Mouse (Mus musculus) cortical plate, adult 2 months (tissue): ENCODE measurements around the gene Scg2.

Source experiments
- CTCF ChIP-seq: fragments of 200-500 bp; IDR thresholded peaks from 2 replicates; pipeline ENCODE4 v1.5.1; 2011; ENCODE audit warnings: mild to moderate bottlenecking, control low read depth, low read length; ENCODE audit not compliant: insufficient read depth; ENCODE audit errors: extremely low read depth
- POLR2A ChIP-seq: fragments of 200-500 bp; IDR thresholded peaks from 2 replicates; pipeline ENCODE4 v1.6.1; 2011; ENCODE audit warnings: mild to moderate bottlenecking, low read length, control low read depth; ENCODE audit not compliant: insufficient read depth; ENCODE audit errors: extremely low read depth

GRCm38 (mm10) chr1:79439609-79440308 lies at the start of gene Scg2:
- TF ChIP-seq POLR2A (peak; percentile 75), CTCF (no peak)
